In the genomic region with DNA sequence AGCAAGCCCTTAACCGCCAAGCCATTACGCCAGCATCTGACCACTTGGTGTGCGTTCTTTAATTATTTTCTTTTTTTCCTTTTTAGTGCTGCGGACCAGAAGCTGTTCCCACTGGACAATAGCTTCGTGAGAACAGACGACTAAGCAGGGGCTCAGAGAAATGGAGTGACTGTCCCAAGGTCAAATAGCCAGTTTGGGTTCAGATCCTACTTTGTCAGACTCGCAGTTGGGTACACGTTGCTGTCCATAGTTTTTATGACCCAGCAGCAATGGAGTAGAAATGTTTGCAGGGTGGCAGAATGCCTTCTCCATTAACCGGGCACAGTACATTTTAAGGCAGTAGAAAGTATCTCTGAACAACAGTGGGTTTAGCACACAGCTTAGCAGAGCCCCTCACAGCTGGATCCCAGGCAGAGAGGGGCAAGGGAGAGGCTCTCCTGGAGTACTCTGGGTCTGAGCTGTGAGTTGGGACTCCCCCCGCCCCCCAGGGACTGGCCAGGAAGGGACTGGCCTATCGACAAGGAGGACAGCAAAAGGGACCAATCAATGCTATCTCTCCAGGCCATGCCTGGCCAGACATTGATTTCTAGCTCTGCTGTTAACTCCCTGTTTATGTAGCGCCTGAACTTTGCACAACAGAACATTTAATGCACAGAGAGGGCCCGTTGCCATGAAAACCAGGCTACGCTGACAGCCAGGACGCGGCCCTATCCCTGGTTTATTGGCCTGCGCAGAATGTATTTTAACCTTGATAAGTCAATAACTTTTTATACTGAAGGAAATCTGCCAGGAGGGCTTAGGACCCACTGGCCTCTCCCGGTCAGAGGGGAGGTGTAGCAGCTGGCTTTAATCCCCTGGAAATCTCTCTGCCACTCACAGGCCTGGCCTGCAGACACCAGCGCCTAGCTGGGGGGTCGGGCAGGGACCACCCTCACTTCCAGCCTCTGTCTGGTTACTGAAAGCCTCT, we compare ENCODE assay signal across 10 mouse cellular contexts. TPM values are rescaled to one million over a fixed set of nuclear protein-coding genes. Genes with fewer than 3 reads are reported as not detected.
A peak's percentile ranks its signal among the peaks of the same experiment; 100 is the strongest.
DNase-seq lines count a peak whose midpoint lies in the region; ATAC-seq and TF ChIP-seq lines count a peak whose summit lies in the region.
"Had no signal": no experiment of that assay in that cellular context is flagged by ENCODE, and none has a peak within 500 bp of the region (broad histone marks: within the 10 kb centered on the region; RNA-seq: fewer than 3 reads in every experiment).

No protein-coding gene starts in this region.

- peak; percentile 47; the same call in 1 of the 2 replicates for ATAC-seq in kidney, postnatal 0 days (replicated peaks; ENCODE audit: low FRiP score, low read depth)
- ATAC-seq in embryonic facial prominence, embryonic 14.5 days (ENCODE audit: low read depth), result peak; percentile 44; the same call in 1 of the 2 replicates
- peak; percentile 77 for ATAC-seq in limb, embryonic 13.5 days (ENCODE audit: low FRiP score, low read depth)
- ATAC-seq in midbrain, embryonic 15.5 days (replicated peaks), result peak; percentile 37

- H3K4me2 ChIP-seq in kidney, postnatal 0 days (ENCODE audit: low read length), result no peak overlapping the region
- no peak overlapping the region for H3K4me2 ChIP-seq in embryonic facial prominence, embryonic 14.5 days (ENCODE audit: low read depth, low read length)
- H3K4me2 ChIP-seq in limb, embryonic 13.5 days (replicated peaks), result peak overlapping the region; percentile 25; the same call in 1 of the 2 replicates
- H3K4me2 ChIP-seq in midbrain, embryonic 15.5 days, result no peak overlapping the region

- peaks cover 10% of the 10 kb centered on the region; the same call in 1 of the 2 replicates for H3K4me1 ChIP-seq in kidney, postnatal 0 days (replicated peaks; ENCODE audit: insufficient read depth, low read length)
- peaks cover 13% of the 10 kb centered on the region; the same call in 1 of the 2 replicates for H3K4me1 ChIP-seq in embryonic facial prominence, embryonic 14.5 days (ENCODE audit: control insufficient read depth, insufficient read depth, low read length)
- H3K4me1 ChIP-seq in limb, embryonic 13.5 days, result peaks cover 38% of the 10 kb centered on the region
- peaks cover 25% of the 10 kb centered on the region for H3K4me1 ChIP-seq in midbrain, embryonic 15.5 days

- H3K36me3 ChIP-seq in kidney, postnatal 0 days (ENCODE audit: insufficient read depth, low read length), result no peaks in the 10 kb centered on the region
- H3K36me3 ChIP-seq in embryonic facial prominence, embryonic 14.5 days (ENCODE audit: control insufficient read depth, insufficient read depth, low read length), result no peaks in the 10 kb centered on the region
- H3K36me3 ChIP-seq in limb, embryonic 13.5 days, result no peaks in the 10 kb centered on the region
- no peaks in the 10 kb centered on the region for H3K36me3 ChIP-seq in midbrain, embryonic 15.5 days (replicated peaks)

- TF ChIP-seq CTCF in kidney, postnatal 0 days (IDR thresholded peaks at IDR 0.05; ENCODE audit: low read depth), result no peak

- peak overlapping the region; percentile 54 for H3K27ac ChIP-seq in kidney, postnatal 0 days
- H3K27ac ChIP-seq in embryonic facial prominence, embryonic 14.5 days (replicated peaks; ENCODE audit: low read depth, low read length), result no peak overlapping the region
- H3K27ac ChIP-seq in limb, embryonic 13.5 days, result peak overlapping the region; percentile 65; the same call in 1 of the 2 replicates
- no peak overlapping the region for H3K27ac ChIP-seq in midbrain, embryonic 15.5 days

- H3K9me3 ChIP-seq in kidney, postnatal 0 days (replicated peaks; ENCODE audit: low read length), result no peaks in the 10 kb centered on the region
- H3K9me3 ChIP-seq in embryonic facial prominence, embryonic 14.5 days (ENCODE audit: control insufficient read depth, low read length), result no peaks in the 10 kb centered on the region
- peaks cover 7% of the 10 kb centered on the region for H3K9me3 ChIP-seq in limb, embryonic 13.5 days
- H3K9me3 ChIP-seq in midbrain, embryonic 15.5 days, result no peaks in the 10 kb centered on the region

- no peak overlapping the region for H3K4me3 ChIP-seq in kidney, postnatal 0 days (replicated peaks; ENCODE audit: low read depth, low read length)
- no peak overlapping the region for H3K4me3 ChIP-seq in embryonic facial prominence, embryonic 14.5 days (ENCODE audit: low read depth, low read length)
- H3K4me3 ChIP-seq in limb, embryonic 13.5 days, result no peak overlapping the region
- H3K4me3 ChIP-seq in midbrain, embryonic 15.5 days, result no peak overlapping the region

- H3K27me3 ChIP-seq in kidney, postnatal 0 days (ENCODE audit: insufficient read depth, low read length), result no peaks in the 10 kb centered on the region
- no peaks in the 10 kb centered on the region for H3K27me3 ChIP-seq in embryonic facial prominence, embryonic 14.5 days (replicated peaks; ENCODE audit: control insufficient read depth, insufficient read depth, low read length)
- H3K27me3 ChIP-seq in limb, embryonic 13.5 days, result no peaks in the 10 kb centered on the region
- no peaks in the 10 kb centered on the region for H3K27me3 ChIP-seq in midbrain, embryonic 15.5 days (replicated peaks)

- DNase-seq in kidney, postnatal 0 days (ENCODE audit: low spot score), result peak; percentile 80
- no peak for DNase-seq in kidney, postnatal 36 days
- DNase-seq in embryonic facial prominence, embryonic 14.5 days (ENCODE audit: low spot score), result no peak
- no peak for DNase-seq in frontal cortex, postnatal 36 days (ENCODE audit: low spot score in 2 of 2)
- no peak for DNase-seq in thymus, postnatal 25 days
- DNase-seq in cerebellum, postnatal 10 days, result no peak
- DNase-seq: cerebellum, adult 18-20 months; heart, adult 18-20 months had no signal

- WGBS in kidney, postnatal 0 days, result 39% methylated on average over 20 of the region's 20 CpGs
- WGBS in embryonic facial prominence, embryonic 14.5 days, result 48% methylated on average over 20 of the region's 20 CpGs
- whole genome bisulfite sequencing in limb, embryonic 13.5 days, result 29% methylated on average over 20 of the region's 20 CpGs
- 38% methylated on average over 20 of the region's 20 CpGs for WGBS in midbrain, embryonic 15.5 days

- H3K9ac ChIP-seq in kidney, postnatal 0 days (ENCODE audit: low read depth, low read length), result 0 out of 2 replicates have a peak overlapping the region, but pooled peaks have one; percentile 28
- H3K9ac ChIP-seq in embryonic facial prominence, embryonic 14.5 days (ENCODE audit: low read depth, low read length), result 0 out of 2 replicates have a peak overlapping the region, but pooled peaks have one; percentile 25
- no peak overlapping the region; the same call in 1 of the 2 replicates for H3K9ac ChIP-seq in limb, embryonic 13.5 days
- H3K9ac ChIP-seq in midbrain, embryonic 15.5 days, result no peak overlapping the region

RNA-seq across cellular contexts. Expression of a gene that starts 9.8 kb away (rescaled TPM):
- 5.0 and 5.8 TPM in 2 replicates for polyA plus RNA-seq in kidney, postnatal 0 days (2015; fragmentation: Nextera tagmentation; extraction: Ambion mirVana)
- polyA plus RNA-seq in embryonic facial prominence, embryonic 14.5 days (2014; fragmentation: Nextera tagmentation; extraction: Ambion mirVana), result 1.4 and 1.6 TPM in 2 replicates
- polyA plus RNA-seq in limb, embryonic 13.5 days (2015; fragmentation: Nextera tagmentation; extraction: Ambion mirVana), result 0.69 and 0.72 TPM in 2 replicates
- polyA plus RNA-seq in midbrain, embryonic 15.5 days (2015; fragmentation: Nextera tagmentation; extraction: Ambion mirVana), result 7.1 and 8.1 TPM in 2 replicates

Comparison
In these comparisons a context has a peak if more than half of its experiments do, and no peak if none do; other contexts are left out.
1. H3K27ac ChIP-seq: peak in kidney, postnatal 0 days (single experiment) and limb, embryonic 13.5 days (single experiment); none in embryonic facial prominence, embryonic 14.5 days (single experiment) and midbrain, embryonic 15.5 days (single experiment).
2. H3K9ac ChIP-seq: peak in kidney, postnatal 0 days (single experiment) and embryonic facial prominence, embryonic 14.5 days (single experiment); none in limb, embryonic 13.5 days (single experiment) and midbrain, embryonic 15.5 days (single experiment).
3. Peak in every context shown above with its lines, with median percentiles within 50 percentile points of each other: ATAC-seq.